Mouse (Mus musculus) embryo, embryonic 10 days (tissue): ENCODE data around the gene Tmprss4.

Experiments used
- DNase-seq: peaks from one replicate; pipeline ENCODE4 v3.0.0-alpha.2; 2015; ENCODE audit warnings: low spot score

Tmprss4 gene

DNA sequence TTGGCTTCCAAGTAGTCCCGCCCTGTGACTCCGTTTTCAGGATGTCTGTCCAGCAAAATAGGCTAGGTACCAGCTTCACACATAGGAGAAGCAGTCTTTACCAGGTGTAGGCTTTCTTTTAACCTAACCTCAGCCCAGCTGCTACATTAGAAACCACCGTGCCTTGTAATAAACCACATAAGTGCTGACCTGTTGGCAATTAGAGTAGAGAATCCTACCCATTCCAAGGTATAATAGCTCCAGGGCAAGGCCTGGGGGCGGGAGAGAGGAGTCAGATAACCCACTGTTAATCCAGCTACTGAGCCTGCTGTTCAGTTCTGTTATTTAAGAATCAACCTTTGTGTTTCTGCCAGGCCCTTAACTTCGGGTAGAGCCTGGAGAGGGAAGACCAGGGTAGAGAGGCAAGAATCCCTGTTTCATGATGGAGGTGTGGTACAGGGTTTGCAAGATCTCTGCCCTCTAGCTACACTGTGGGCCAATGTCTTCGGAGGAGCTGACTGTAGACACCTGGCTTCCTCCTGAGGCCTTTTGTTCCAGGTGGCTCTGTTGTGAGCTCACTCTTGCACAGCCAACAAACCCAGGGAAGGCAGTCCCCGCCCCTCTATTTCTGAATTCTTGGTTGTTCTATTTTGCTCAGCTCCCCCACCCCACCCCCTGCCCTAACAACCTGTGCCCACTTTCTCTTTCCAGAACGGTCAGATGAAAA lies 7.6 kb downstream of the Tmprss4 start:
- DNase-seq = no peak

DNA sequence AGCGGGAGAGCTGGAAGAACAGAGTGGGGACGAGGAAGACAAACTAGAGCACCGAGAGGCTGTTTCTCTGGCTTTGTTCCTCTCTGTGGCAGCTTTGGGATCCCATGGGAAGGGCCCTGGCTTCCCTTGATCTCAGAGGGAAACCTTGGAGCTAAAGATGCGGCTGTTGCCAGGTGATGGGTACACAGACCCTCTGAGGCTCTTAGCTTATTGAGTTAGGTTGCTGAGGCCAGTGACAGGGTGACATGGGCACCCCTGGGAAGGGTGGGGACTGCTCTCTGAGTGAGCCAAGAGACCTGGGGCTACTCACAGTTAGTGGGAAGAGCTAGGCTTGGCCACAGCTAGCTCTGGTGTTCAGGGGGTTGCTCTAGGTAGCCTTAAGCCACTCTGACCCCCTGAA lies 8.4 kb downstream of the Tmprss4 start:
- no peak for DNase-seq

DNA sequence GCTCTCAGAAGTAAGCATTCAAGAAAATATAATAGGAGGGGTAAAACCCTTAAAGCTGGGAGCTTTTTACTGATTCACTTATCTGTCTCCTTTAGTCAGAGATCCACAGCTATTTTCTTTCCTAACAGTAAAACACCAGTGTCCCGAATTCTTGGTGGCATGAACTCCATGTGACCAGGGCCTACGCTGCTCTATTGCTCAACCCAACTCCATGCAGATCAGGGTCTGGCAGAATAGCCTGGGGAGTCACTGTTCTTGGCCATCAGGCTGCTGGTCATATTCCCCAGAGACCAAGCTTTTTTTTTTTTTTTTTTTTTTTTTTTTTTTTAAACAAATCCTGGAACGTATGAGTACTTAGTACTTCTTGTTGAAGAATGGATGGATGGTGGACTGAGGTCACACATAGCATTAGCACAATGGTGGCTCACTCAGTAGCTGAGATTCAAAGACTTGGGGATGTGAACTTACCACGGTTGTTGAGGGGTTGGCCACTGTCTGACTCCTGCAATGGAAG lies 14.2 kb downstream of the Tmprss4 start:
- no peak for DNase-seq

GRCm38 (mm10) chr9:45188570-45189563 lies 15.0 kb downstream of the Tmprss4 start:
- no peak for DNase-seq

- no peak for DNase-seq
Observed at GRCm38 (mm10) chr9:45185250-45185649, 18.6 kb downstream of the Tmprss4 start.

GRCm38 (mm10) chr9:45183266-45183665 lies 20.6 kb downstream of the Tmprss4 start:
- no peak for DNase-seq

DNA sequence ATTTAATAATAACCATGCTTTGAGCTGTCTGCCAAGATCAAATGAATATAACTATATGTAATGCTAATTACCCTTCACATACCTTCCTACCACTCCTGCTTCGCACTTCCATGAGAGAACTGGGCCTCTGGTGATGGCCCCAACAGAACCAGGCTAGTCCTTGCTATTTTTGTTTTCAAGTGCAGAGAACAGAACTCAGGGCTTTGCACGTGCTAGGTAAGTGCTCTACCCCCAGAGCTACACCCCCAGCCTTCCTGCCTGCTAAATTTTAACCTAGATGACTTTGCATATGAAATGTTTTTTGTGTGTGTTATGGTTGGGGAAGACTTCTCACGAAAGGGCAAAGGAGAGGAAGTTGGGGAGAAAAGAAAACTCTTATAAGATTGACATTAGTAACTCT lies 21.4 kb downstream of the Tmprss4 start:
- DNase-seq = no peak

DNA sequence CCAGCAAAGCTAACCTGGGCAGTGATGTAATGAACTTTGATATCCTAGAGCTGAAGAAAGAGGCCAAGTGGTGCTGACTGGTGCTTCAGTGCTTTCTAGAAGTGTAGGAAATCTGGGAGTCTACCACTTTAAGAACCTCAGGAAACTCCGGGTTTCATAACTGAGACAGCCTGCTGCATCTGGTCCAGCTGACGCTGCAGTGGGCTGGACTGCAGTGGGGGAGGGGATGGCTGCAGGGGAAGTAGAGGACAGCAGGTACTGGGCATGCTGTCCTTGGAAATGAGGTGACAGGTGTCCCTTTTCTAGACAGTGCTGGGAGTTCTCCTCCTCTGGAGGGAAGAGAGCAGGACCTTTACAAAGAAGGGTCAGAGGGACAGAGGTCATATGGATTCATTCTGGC lies 22.1 kb downstream of the Tmprss4 start, which contains the start of gene BC049352:
Gene BC049352, plus strand, starts transcription at position 238 of the 400 bp plus-strand sequence.
- no peak for DNase-seq

- DNase-seq = no peak
Observed at GRCm38 (mm10) chr9:45179282-45179681, 24.6 kb downstream of the Tmprss4 start.

DNA sequence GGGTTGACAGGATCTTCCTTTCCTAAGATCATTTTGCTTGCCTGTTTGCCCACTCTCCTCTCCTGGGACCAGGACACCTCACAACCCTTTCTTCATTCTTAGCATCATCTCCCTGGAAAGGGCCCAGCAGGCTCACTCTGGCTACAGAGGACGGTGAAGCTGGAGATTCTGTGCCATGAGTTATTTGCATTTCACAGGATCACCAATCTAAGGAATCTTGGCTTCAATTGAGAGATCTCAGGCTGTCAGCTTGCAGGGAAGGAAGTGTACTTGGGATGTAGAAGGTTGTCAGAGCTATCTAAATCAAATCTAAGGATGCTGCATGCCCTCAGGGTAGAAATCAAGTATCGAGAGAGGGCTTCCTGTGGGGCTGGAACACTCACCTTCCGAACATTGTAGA lies 30.4 kb downstream of the Tmprss4 start:
- no peak for DNase-seq

DNA sequence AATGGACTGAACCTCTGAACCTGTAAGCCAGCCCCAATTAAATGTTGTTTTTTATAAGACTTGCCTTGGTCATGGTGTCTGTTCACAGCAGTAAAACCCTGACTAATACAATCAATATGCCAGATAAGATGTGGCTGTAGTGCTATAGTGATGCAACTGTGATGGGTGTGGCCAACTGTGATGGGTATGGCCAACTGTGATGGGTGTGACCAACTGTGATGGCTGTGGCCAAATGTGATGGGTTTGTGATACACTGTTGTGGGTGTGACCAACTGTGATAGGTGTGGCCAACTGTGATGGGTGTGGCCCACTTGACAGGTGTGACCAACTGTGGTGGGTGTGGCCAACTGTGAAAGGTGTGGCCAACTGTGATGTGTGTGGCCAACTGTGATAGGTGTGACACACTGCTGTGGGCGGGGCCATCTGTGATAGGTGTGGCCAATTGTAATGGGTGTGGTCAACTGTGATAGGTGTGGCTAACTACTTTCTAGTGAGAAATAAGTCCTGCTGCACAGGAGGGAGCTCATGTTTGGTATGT lies 32.8 kb downstream of the Tmprss4 start:
- DNase-seq = no peak

GRCm38 (mm10) chr9:45170150-45170549 lies 33.7 kb downstream of the Tmprss4 start:
- no peak for DNase-seq

- DNase-seq = no peak
Observed at GRCm38 (mm10) chr9:45167903-45168302, 36.0 kb downstream of the Tmprss4 start.

DNA sequence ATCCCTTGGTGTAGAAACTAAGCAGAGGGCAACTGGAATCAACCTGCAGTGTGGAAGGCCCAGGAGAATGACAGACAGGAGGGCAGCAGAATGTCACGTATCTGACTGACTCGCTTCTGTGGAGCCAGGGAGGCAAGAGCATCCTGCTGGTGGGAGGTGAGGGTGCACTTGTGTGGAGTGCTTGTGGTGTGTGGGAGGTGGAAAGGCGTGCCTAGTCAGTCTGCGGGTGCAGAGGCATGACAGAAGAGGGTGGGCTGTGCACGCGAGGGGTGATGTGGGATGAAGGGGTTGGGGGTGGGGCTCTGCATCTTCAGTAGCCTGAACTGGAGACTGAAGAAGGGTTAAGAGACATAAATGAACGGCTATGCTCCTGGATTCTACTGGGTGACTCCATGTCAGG lies 50.5 kb downstream of the Tmprss4 start:
- DNase-seq = no peak

GRCm38 (mm10) chr9:45150933-45151332 lies 53.0 kb downstream of the Tmprss4 start:
- no peak for DNase-seq

DNA sequence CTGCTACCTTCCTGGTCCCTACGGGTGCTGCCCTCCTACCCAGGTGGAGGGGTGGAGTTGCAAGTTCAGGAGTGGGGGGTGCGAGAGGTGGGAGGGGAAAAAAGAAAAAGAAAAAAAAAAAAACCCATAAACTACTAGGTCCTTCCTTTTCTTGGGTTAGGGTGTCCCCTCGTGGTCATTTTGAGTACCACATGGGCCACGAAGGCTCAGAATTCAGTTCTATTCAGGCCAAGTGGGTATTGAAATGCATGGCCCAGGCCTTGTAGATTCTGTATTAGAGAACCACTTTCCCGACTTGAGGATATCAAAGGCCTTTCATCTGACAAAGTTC lies 57.7 kb downstream of the Tmprss4 start:
- peak; percentile 75 for DNase-seq

- DNase-seq = peak; percentile 26
Observed at GRCm38 (mm10) chr9:45145533-45146266, 58.2 kb downstream of the Tmprss4 start.

DNA sequence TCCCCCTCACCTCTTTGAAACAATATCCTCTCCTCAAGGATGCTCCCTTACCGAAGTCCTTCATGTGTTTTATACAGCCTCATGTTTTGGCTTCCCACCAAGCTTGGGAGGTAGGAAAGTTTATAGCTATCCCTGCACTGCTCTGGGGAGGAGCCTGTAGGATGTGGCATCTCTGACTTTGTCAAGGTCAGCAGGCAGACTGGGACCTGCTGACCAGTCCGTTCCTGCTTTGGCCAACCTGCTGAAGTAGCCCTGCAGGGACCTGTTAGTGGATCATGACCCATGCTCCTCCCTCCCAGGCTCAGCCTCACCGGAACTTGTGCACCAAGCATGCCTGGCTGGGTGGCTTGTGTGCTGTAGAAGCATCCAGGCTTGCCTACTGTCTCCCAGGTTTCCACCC lies 61.2 kb downstream of the Tmprss4 start:
- DNase-seq = no peak

- DNase-seq = no peak
Observed at GRCm38 (mm10) chr9:45140945-45141344, 62.9 kb downstream of the Tmprss4 start.

DNA sequence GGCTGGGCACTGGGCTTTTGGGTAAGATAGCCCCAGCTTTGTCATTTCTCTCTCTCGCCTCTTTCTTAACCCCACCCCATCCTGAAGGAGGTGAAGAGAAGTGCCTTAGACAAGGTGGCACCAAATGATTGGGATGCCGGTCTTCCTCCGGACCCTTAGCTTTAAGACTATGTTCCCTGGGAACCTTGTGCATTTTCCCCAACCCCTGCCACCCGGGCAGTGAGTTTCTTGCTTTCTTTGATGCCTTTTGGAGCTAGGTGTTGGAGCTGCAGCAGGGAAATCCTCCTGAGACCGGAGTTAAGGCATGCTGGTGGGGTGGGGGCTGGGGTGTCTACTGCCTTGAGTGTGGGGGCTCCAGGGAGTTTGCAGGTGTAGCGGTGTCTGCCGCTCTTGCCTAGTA lies 64.8 kb downstream of the Tmprss4 start:
- no peak for DNase-seq

- DNase-seq = peak; percentile 68
Observed at GRCm38 (mm10) chr9:45138191-45139032, 65.5 kb downstream of the Tmprss4 start, which contains the start of gene Scn4b. Gene Scn4b, plus strand, starts transcription at chr9:45138395.
